Mouse (Mus musculus): Measurements from ENCODE around the gene Pif1. TPM values are rescaled to one million over a fixed set of nuclear protein-coding genes. Genes with fewer than 3 reads are reported as not detected.
A peak's percentile ranks its signal among the peaks of the same experiment; 100 is the strongest.

Pif1 gene
- total RNA-seq (2014; rRNA removed) (1.5 and 3.7 TPM in 2 replicates), polyA plus RNA-seq (2015; fragmentation: Nextera tagmentation; extraction: Ambion mirVana) (0.75 and 1.0 TPM in 2 replicates)

GRCm38 (mm10) chr9:65586406-65587269 lies at the start of gene Pif1:
Gene Pif1, plus strand, starts transcription at chr9:65587160.
- DNase-seq (peak; percentile 86), ATAC-seq (peak; percentile 94)
- WGBS = 10% methylated on average over 28 of the region's 28 CpGs
- Histone ChIP-seq H3K27me3 (ENCODE audit: insufficient read depth, low read length) (no peaks in the 10 kb centered on the region), H3K4me2 (ENCODE audit: low read depth) (peak within 1 kb of the TSS; percentile 100), H3K9me3 (ENCODE audit: low read length) (no peaks in the 10 kb centered on the region), H3K4me1 (ENCODE audit: insufficient read depth) (peaks cover 10% of the 10 kb centered on the region; the same call in 1 of the 2 replicates), H3K27ac (ENCODE audit: low read depth, low read length) (no peak within 1 kb of the TSS), H3K36me3 (ENCODE audit: insufficient read depth) (no peaks in the 10 kb centered on the region), H3K4me3 (ENCODE audit: low read depth, low read length) (peak within 1 kb of the TSS; percentile 44), H3K9ac (peak within 1 kb of the TSS; percentile 41)
- TF ChIP-seq CTCF (IDR thresholded peaks at IDR 0.05; ENCODE audit: low read depth) = no peak

- Histone ChIP-seq H3K4me1 (ENCODE audit: insufficient read depth) (no peaks in the 10 kb centered on the region), H3K9ac (no peak overlapping the region), H3K9me3 (ENCODE audit: low read length) (no peaks in the 10 kb centered on the region), H3K36me3 (ENCODE audit: insufficient read depth) (no peaks in the 10 kb centered on the region), H3K4me3 (ENCODE audit: low read depth, low read length) (no peak overlapping the region), H3K27me3 (ENCODE audit: insufficient read depth, low read length) (no peaks in the 10 kb centered on the region), H3K4me2 (ENCODE audit: low read depth) (no peak overlapping the region), H3K27ac (ENCODE audit: low read depth, low read length) (no peak overlapping the region)
- TF ChIP-seq CTCF (IDR thresholded peaks at IDR 0.05; ENCODE audit: low read depth) = no peak
- WGBS = 86% methylated on average over 8 of the region's 8 CpGs
- no peak for DNase-seq
- ATAC-seq = no peak
Observed at GRCm38 (mm10) chr9:65537901-65538630, 48.9 kb upstream of the Pif1 start.

- H3K4me3 ChIP-seq (ENCODE audit: low read depth, low read length) = no peak overlapping the region
- DNase-seq (no peak), ATAC-seq (no peak)
- H3K36me3 ChIP-seq (ENCODE audit: insufficient read depth) = no peaks in the 10 kb centered on the region
- H3K27me3 ChIP-seq (ENCODE audit: insufficient read depth, low read length) = no peaks in the 10 kb centered on the region
- H3K27ac ChIP-seq (ENCODE audit: low read depth, low read length) = no peak overlapping the region
- H3K4me1 ChIP-seq (ENCODE audit: insufficient read depth) = no peaks in the 10 kb centered on the region
- no peak overlapping the region for H3K9ac ChIP-seq
- no peaks in the 10 kb centered on the region for H3K9me3 ChIP-seq (ENCODE audit: low read length)
- 79% methylated on average over 9 of the region's 9 CpGs for WGBS
- TF ChIP-seq CTCF (IDR thresholded peaks at IDR 0.05; ENCODE audit: low read depth) = no peak
- no peak overlapping the region for H3K4me2 ChIP-seq (ENCODE audit: low read depth)
Observed at GRCm38 (mm10) chr9:65539697-65540096, 47.3 kb upstream of the Pif1 start.

- DNase-seq (no peak), ATAC-seq (no peak)
- no peak overlapping the region for H3K9ac ChIP-seq
- WGBS = 72% methylated on average over 13 of the region's 13 CpGs
- no peaks in the 10 kb centered on the region for H3K9me3 ChIP-seq (ENCODE audit: low read length)
- no peak overlapping the region for H3K4me3 ChIP-seq (ENCODE audit: low read depth, low read length)
- H3K4me1 ChIP-seq (ENCODE audit: insufficient read depth) = no peaks in the 10 kb centered on the region
- no peaks in the 10 kb centered on the region for H3K36me3 ChIP-seq (ENCODE audit: insufficient read depth)
- H3K27ac ChIP-seq (ENCODE audit: low read depth, low read length) = no peak overlapping the region
- H3K4me2 ChIP-seq (ENCODE audit: low read depth) = no peak overlapping the region
- no peak for TF ChIP-seq CTCF (IDR thresholded peaks at IDR 0.05; ENCODE audit: low read depth)
- no peaks in the 10 kb centered on the region for H3K27me3 ChIP-seq (ENCODE audit: insufficient read depth, low read length)
Observed at GRCm38 (mm10) chr9:65541126-65542068, 45.6 kb upstream of the Pif1 start.

GRCm38 (mm10) chr9:65542111-65542524 lies 44.8 kb upstream of the Pif1 start:
- H3K4me1 ChIP-seq (ENCODE audit: insufficient read depth) = no peaks in the 10 kb centered on the region
- no peak overlapping the region for H3K27ac ChIP-seq (ENCODE audit: low read depth, low read length)
- ATAC-seq (no peak), DNase-seq (no peak)
- WGBS = 87% methylated on average over 7 of the region's 7 CpGs
- TF ChIP-seq CTCF (IDR thresholded peaks at IDR 0.05; ENCODE audit: low read depth) = no peak
- H3K9ac ChIP-seq = no peak overlapping the region
- H3K36me3 ChIP-seq (ENCODE audit: insufficient read depth) = no peaks in the 10 kb centered on the region
- H3K27me3 ChIP-seq (ENCODE audit: insufficient read depth, low read length) = no peaks in the 10 kb centered on the region
- H3K9me3 ChIP-seq (ENCODE audit: low read length) = no peaks in the 10 kb centered on the region
- H3K4me3 ChIP-seq (ENCODE audit: low read depth, low read length) = no peak overlapping the region
- H3K4me2 ChIP-seq (ENCODE audit: low read depth) = no peak overlapping the region

- Histone ChIP-seq H3K4me1 (ENCODE audit: insufficient read depth) (no peaks in the 10 kb centered on the region), H3K9me3 (ENCODE audit: low read length) (no peaks in the 10 kb centered on the region), H3K27ac (ENCODE audit: low read depth, low read length) (0 out of 2 replicates have a peak overlapping the region, but pooled peaks have one; percentile 4), H3K4me3 (ENCODE audit: low read depth, low read length) (no peak overlapping the region), H3K36me3 (ENCODE audit: insufficient read depth) (no peaks in the 10 kb centered on the region), H3K27me3 (ENCODE audit: insufficient read depth, low read length) (no peaks in the 10 kb centered on the region), H3K9ac (no peak overlapping the region), H3K4me2 (ENCODE audit: low read depth) (no peak overlapping the region)
- ATAC-seq (peak; percentile 20; the same call in 1 of the 2 replicates), DNase-seq (no peak)
- TF ChIP-seq CTCF (IDR thresholded peaks at IDR 0.05; ENCODE audit: low read depth) = no peak
- WGBS = 59% methylated on average over 10 of the region's 10 CpGs
Observed at GRCm38 (mm10) chr9:65545635-65546412, 41.1 kb upstream of the Pif1 start.

All from forebrain, postnatal 0 days (tissue).